Mouse (Mus musculus): Measurements from ENCODE around the gene Bmyc. TPM values are rescaled to one million over a fixed set of nuclear protein-coding genes. Genes with fewer than 3 reads are reported as not detected.
A peak's percentile ranks its signal among the peaks of the same experiment; 100 is the strongest.
"Not testable (repeated sequence)": the region's sequence is repeated elsewhere in the genome, so short reads cannot be mapped to it uniquely, and the experiment has no call there.

Bmyc gene
- polyA plus RNA-seq, 1 experiment from 2014 or later: 98.8 TPM

DNA sequence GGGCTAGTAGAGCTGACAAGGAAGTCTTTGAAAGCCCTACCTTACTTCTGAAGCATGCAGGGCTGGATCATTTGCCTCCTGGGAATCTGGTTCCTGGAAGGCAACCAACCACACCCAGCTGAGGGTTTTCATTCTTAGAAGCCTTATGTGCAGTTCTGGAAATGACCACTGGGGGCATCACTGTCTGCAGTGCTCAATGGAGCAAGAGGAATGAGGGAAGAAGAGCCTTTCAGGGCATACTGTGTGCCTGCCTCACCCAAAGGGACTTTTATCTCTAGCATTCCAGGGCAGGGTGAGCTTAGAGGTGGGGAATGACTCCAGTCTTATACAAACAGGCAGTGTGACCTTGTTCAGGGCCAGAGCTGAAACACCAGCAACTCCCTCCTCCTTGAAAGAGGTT is 11.9 kb upstream of the Bmyc start:
- no peak overlapping the region for H3K27ac ChIP-seq
- no peaks in the 10 kb centered on the region for H3K27me3 ChIP-seq
- H3K4me1 ChIP-seq: no peaks in the 10 kb centered on the region
- H3K4me3 ChIP-seq: no peak overlapping the region
- no peak overlapping the region for H3K4me2 ChIP-seq (replicated peaks)
- ATAC-seq (ENCODE audit: low FRiP score, low read depth): no peak
- H3K9ac ChIP-seq: no peak overlapping the region
- no peaks in the 10 kb centered on the region for H3K36me3 ChIP-seq
- no peaks in the 10 kb centered on the region for H3K9me3 ChIP-seq

DNA sequence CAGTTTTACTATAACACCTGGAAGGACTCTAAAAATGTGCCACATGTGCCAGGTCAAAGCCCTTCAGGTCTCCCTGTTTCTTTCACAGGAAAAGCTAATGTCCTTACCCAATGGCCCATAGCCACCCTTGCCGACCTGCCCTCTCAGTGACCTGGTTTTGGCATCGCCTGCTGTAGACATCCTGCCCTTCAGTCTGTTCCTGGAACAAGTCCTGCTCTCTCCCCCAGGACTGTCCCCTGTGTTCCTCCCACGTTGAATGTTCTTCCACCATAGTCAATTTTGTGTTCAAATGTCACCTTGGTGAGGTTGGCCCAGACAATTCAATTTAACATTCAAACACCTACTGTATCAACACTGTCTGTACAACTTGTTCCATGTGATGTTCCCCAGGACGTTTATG is 9.6 kb upstream of the Bmyc start:
- no peak for ATAC-seq (ENCODE audit: low FRiP score, low read depth)
- no peak overlapping the region for H3K4me2 ChIP-seq (replicated peaks)
- no peaks in the 10 kb centered on the region for H3K4me1 ChIP-seq
- no peak overlapping the region for H3K4me3 ChIP-seq
- no peaks in the 10 kb centered on the region for H3K9me3 ChIP-seq
- H3K27me3 ChIP-seq: no peaks in the 10 kb centered on the region
- H3K27ac ChIP-seq: no peak overlapping the region
- no peak overlapping the region for H3K9ac ChIP-seq
- 59% methylated on average over 4 of the region's 4 CpGs for whole genome bisulfite sequencing
- H3K36me3 ChIP-seq: no peaks in the 10 kb centered on the region

DNA sequence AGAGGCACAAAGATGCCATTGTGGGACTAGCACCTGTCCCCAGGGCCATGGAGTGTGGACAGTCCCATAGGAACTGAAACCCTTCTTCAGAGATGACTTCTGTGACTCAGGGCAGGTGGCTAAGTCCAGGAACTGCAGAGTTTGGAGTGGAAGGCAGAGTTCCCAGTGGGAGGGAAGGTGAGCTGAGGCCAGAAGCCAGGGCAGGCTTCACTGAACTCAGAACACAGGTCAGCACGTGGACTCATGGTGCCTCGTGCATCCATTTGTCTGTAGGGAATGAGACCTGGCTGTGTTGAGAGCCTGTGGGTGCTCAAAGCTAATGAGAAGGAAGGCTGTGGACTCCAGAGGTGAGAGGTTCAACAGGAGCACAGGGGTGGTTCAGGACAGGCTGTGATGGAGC is 7.8 kb upstream of the Bmyc start:
- ATAC-seq (ENCODE audit: low FRiP score, low read depth): no peak
- H3K4me2 ChIP-seq (replicated peaks): no peak overlapping the region
- no peak overlapping the region for H3K9ac ChIP-seq
- 93% methylated on average over 2 of the region's 2 CpGs for WGBS
- H3K27ac ChIP-seq: no peak overlapping the region
- H3K4me1 ChIP-seq: no peaks in the 10 kb centered on the region
- no peaks in the 10 kb centered on the region for H3K27me3 ChIP-seq
- H3K4me3 ChIP-seq: no peak overlapping the region
- no peaks in the 10 kb centered on the region for H3K9me3 ChIP-seq
- no peaks in the 10 kb centered on the region for H3K36me3 ChIP-seq

DNA sequence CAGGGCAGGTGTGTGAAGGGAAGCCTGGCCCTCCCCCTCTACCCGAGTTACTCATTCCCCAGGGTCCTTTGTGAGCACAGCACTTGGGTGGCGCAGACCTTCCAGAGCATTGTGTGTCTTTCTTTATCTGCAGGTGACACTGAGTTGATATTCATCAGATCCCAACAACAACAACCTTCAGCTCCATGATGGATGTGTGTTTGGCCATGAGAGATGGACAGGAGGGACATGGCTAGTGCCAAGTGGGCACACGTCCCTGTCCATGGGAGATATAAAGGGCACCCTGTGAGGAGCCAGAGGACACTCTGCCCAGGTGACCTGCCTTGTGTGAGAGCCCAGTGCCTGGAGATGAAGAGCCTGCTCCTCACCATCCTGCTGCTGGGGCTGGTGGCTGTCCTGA is 6.8 kb upstream of the Bmyc start, which contains the start of gene Obp2a:
TSS of gene Obp2a (plus strand) at position 301 of the 400 bp plus-strand sequence.
- not testable (repeated sequence) for H3K4me2 ChIP-seq (replicated peaks); ATAC-seq (ENCODE audit: low FRiP score, low read depth); H3K9me3 ChIP-seq; H3K4me1 ChIP-seq; H3K9ac ChIP-seq; H3K4me3 ChIP-seq; H3K27ac ChIP-seq; H3K27me3 ChIP-seq; H3K36me3 ChIP-seq
- WGBS: 89% methylated on average over 3 of the region's 3 CpGs

DNA sequence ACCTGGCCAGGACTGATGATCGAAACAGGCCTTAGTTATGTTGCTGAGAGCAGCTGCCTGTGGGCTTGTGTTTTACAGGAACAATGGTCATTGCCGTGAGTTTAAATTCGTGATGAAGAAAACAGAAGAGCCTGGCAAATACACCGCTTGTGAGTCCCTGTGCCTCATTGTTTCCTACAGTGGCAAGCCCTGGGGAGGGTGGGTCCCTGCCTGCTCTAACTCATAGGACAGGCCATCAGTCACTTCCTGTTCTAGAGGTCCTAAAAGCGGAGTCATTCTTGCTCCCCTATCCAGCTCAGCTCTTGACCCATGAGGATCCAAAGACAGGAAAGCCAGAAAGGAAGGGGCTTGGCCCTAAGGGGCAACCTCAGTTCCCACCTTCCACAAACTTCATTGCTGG is 5.5 kb upstream of the Bmyc start:
- 71% methylated on average over 5 of the region's 5 CpGs for WGBS
- no peak overlapping the region for H3K9ac ChIP-seq

DNA sequence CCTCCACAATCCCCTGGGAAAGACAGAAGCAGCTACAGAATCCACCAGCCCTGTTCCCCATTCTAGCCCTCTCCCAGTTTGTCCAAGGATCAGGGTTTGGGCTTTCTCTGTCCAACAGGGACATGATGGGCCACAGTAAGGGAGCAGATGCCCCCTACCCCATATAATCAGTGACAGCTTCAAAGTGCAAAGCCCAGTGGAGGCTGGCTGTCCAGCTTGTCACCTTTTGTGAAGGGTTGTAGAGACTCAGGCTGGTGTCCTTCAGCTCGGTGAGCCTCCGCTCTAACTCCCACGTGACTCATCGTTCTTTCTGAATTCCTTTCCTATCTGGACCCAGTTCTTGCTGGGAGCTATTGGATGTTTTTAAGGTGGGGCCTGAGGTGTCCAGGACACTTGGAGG is 2.8 kb upstream of the Bmyc start:
- peaks cover 9% of the 10 kb centered on the region for H3K4me1 ChIP-seq
- no peak overlapping the region for H3K9ac ChIP-seq
- 78% methylated on average over 4 of the region's 4 CpGs for WGBS
- no peak overlapping the region for H3K4me2 ChIP-seq (replicated peaks)
- H3K4me3 ChIP-seq: no peak overlapping the region
- no peaks in the 10 kb centered on the region for H3K9me3 ChIP-seq
- peaks cover under 1% of the 10 kb centered on the region; the same call in 1 of the 2 replicates for H3K36me3 ChIP-seq
- no peaks in the 10 kb centered on the region for H3K27me3 ChIP-seq
- no peak overlapping the region for H3K27ac ChIP-seq
- no peak for ATAC-seq (ENCODE audit: low FRiP score, low read depth)

More for the DNA sequence above, 5.5 kb upstream of the Bmyc start:
- no peak overlapping the region for H3K4me2 ChIP-seq (replicated peaks)
- no peaks in the 10 kb centered on the region for H3K9me3 ChIP-seq
- no peaks in the 10 kb centered on the region for H3K27me3 ChIP-seq
- H3K4me1 ChIP-seq: no peaks in the 10 kb centered on the region
- no peak overlapping the region for H3K27ac ChIP-seq
- H3K36me3 ChIP-seq: no peaks in the 10 kb centered on the region
- H3K4me3 ChIP-seq: no peak overlapping the region
- ATAC-seq (ENCODE audit: low FRiP score, low read depth): no peak

DNA sequence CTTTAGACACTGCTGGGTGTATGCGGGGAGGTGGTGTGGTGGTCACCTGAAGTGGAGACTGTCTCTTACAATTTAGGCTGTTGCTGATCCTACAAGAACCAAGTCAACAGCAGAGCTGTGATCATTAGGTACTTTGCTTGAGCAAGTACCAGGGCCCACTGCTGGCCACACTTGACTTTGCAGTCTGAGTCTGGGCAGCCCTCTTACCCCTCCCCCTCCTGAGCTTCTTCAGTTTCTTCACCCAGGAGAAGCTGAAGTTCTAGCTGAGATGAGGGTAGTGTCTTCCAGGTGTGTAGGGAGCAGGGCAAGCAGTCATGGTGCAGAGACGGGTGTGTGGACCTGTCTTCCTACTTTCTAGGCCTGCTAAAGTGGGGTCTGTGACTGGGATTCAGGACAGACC is 1.6 kb downstream of the Bmyc start:
- H3K4me3 ChIP-seq: no peak overlapping the region
- no peak for ATAC-seq (ENCODE audit: low FRiP score, low read depth)
- 90% methylated on average over 2 of the region's 2 CpGs for WGBS
- H3K36me3 ChIP-seq: peaks cover 4% of the 10 kb centered on the region; the same call in 1 of the 2 replicates
- H3K4me1 ChIP-seq: peaks cover 13% of the 10 kb centered on the region
- no peaks in the 10 kb centered on the region for H3K9me3 ChIP-seq
- no peak overlapping the region for H3K9ac ChIP-seq
- H3K27ac ChIP-seq: no peak overlapping the region
- H3K4me2 ChIP-seq (replicated peaks): peak overlapping the region; percentile 48
- no peaks in the 10 kb centered on the region for H3K27me3 ChIP-seq

DNA sequence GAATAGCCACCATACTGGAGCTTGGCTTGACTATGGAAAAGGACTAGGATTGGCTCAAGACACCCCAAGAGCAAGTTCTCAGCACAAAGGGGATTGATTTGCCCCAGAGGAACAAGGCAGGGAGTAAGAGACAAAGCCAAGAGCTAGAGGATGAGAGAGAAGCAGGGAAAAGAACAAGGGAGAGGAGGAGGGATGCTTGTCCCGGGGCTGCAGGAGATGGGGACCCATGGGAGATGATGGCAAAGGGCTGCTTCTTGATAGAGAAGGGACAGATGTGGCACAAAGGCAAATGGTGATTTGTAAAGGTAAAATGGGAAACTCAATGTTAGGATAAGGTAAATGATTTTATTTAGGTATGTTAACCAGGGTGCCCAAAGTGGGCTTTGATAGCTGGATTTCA is 2.5 kb downstream of the Bmyc start:
- H3K9me3 ChIP-seq; H3K36me3 ChIP-seq; H3K9ac ChIP-seq; H3K27me3 ChIP-seq; ATAC-seq (ENCODE audit: low FRiP score, low read depth); H3K4me3 ChIP-seq; H3K27ac ChIP-seq: not testable (repeated sequence)
- Histone ChIP-seq H3K4me1 (peaks cover 13% of the 10 kb centered on the region), H3K4me2 (replicated peaks) (0 out of 2 replicates have a peak overlapping the region, but pooled peaks have one; percentile 48)
- 88% methylated on average over 1 of the region's 1 CpGs for WGBS

DNA sequence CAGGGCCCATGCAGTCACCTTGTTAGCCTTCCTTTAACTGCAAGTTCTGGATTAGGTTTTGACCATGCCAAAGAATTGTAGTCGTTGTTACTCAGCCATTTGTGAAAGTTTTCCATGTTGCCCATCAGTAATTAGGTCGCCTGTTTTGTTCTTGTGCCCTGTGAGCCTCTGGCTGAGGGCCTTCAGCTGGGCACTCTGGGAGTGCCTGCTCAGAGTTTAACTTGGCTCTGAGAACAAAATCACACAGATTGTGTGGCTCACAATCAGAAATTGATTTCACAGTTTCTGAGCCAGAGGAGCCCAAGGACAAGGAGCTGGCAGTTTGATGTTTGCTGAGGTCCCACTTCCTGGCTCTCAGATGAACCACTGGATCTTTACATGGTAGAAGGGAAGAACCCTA is 3.3 kb downstream of the Bmyc start:
- not testable (repeated sequence) for H3K27ac ChIP-seq; H3K9ac ChIP-seq; H3K4me3 ChIP-seq; H3K9me3 ChIP-seq; H3K36me3 ChIP-seq; H3K27me3 ChIP-seq; H3K4me2 ChIP-seq (replicated peaks); ATAC-seq (ENCODE audit: low FRiP score, low read depth)
- H3K4me1 ChIP-seq: peaks cover 13% of the 10 kb centered on the region
- WGBS: 73% methylated on average over 2 of the region's 2 CpGs

DNA sequence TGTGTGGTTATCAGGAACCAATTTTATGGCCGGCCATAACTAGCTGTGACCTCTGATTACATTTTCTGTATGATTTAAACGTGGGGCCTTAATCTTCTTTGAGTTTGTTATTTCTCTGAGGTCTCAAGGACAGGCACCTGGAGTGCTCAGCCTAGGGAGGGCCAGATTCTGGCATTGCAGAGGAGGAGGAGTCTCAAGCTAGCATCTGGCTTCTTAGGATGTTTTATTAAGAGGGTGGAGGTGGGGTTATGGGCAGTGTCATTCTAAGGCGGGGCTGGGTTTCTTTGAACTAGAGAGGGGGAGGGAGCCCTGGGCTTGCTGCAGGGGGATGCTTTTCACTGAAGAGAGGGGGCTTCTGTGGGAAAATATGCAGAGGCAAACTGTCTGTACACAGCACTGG is 5.1 kb downstream of the Bmyc start:
- not testable (repeated sequence) for H3K27ac ChIP-seq; ATAC-seq (ENCODE audit: low FRiP score, low read depth); H3K4me2 ChIP-seq (replicated peaks); H3K9ac ChIP-seq; H3K27me3 ChIP-seq; H3K9me3 ChIP-seq; H3K36me3 ChIP-seq; H3K4me3 ChIP-seq
- peaks cover 13% of the 10 kb centered on the region for H3K4me1 ChIP-seq
- 11% methylated on average over 3 of the region's 3 CpGs for whole genome bisulfite sequencing

DNA sequence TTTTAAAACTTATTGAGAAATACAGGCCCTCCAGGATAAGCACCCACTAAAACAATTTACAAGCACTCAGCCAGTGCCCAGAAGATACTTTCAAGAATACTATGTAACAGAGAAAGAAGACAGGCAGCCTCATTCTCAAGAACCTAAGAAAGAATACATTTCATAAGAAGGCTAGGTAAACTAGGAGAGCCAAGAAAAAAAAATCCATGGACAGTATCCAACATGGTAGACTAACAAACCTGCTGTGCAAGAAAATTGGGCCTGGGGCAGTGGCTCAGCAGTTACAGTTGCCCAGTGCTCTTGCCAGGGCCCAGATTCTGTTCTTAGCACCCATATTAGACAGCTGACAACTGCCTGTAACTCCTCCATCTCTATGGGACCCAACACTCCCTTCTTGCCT is 10.7 kb downstream of the Bmyc start:
- H3K9ac ChIP-seq: no peak overlapping the region
- H3K27me3 ChIP-seq: no peaks in the 10 kb centered on the region
- no peak for ATAC-seq (ENCODE audit: low FRiP score, low read depth)
- no peak overlapping the region for H3K4me2 ChIP-seq (replicated peaks)
- no peak overlapping the region for H3K27ac ChIP-seq
- H3K4me3 ChIP-seq: no peak overlapping the region
- H3K36me3 ChIP-seq: no peaks in the 10 kb centered on the region
- no peaks in the 10 kb centered on the region for H3K4me1 ChIP-seq
- 0 out of 2 replicates have a peak, but pooled peaks cover 3% of the 10 kb centered on the region for H3K9me3 ChIP-seq

DNA sequence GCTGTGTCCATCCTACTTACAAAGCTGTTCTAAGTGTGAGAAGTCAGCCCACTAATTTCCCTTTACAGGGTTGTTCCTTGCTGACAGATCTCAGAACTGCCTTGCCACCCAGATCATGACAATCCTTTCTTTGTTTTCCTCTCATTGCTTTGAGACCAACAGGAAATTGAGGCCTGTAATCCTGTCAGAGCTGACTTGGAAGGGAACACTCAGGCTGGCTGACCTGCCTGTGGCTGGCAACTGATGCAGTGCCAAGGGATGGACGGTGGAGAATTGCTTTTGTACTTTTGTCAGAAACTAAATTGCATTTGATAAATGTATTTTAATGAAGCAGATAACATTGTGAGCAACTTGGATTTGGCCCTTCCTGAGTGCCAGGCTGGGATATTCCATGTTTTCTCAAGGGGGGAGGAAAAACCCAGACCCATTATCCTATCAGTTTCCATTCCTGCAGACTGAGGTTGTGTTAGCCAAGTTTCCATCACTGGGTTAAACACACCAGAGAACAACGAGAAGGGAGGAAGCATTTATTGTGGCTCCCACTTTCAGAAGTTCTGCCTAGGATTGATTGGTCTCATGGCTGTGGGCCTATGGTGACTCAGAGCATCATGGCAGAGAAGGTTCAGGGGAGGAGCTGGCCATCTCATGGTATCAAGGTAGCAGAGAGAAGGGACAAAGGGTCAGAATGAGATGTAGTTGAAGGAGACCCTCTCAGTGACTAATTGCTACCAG is 26.8 kb downstream of the Bmyc start:
- Histone ChIP-seq H3K36me3 (no peaks in the 10 kb centered on the region), H3K4me3 (no peak overlapping the region), H3K9ac (no peak overlapping the region), H3K27ac (no peak overlapping the region), H3K9me3 (no peaks in the 10 kb centered on the region), H3K4me2 (replicated peaks) (no peak overlapping the region), H3K27me3 (no peaks in the 10 kb centered on the region), H3K4me1 (no peaks in the 10 kb centered on the region)
- ATAC-seq (ENCODE audit: low FRiP score, low read depth): no peak
- 59% methylated on average over 2 of the region's 2 CpGs for WGBS

DNA sequence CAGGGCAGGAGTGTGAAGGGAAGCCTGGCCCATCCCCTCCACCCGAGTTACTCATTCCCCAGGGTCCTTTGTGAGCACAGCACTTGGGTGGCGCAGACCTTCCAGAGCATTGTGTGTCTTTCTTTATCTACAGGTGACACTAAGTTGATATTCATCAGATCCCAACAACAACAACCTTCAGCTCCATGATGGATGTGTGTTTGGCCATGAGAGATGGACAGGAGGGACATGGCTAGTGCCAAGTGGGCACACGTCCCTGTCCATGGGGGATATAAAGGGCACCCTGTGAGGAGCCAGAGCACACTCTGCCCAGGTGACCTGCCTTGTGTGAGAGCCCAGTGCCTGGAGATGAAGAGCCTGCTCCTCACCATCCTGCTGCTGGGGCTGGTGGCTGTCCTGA is 30.2 kb downstream of the Bmyc start, which contains the start of gene Obp2b:
TSS of gene Obp2b (plus strand) at position 301 of the 400 bp plus-strand sequence.
- H3K36me3 ChIP-seq; H3K27me3 ChIP-seq; ATAC-seq (ENCODE audit: low FRiP score, low read depth); H3K4me1 ChIP-seq; H3K4me2 ChIP-seq (replicated peaks); H3K9ac ChIP-seq; H3K27ac ChIP-seq; H3K9me3 ChIP-seq; H3K4me3 ChIP-seq: not testable (repeated sequence)
- 86% methylated on average over 3 of the region's 3 CpGs for WGBS

Data from limb, embryonic 13.5 days (tissue).